Mouse (Mus musculus) granulocyte monocyte progenitor cell, adult 5-6 weeks (primary cell): ENCODE measurements around the gene 4933428M09Rik. TPM values are rescaled to one million over a fixed set of nuclear protein-coding genes. Genes with fewer than 3 reads are reported as not detected.
A peak's percentile ranks its signal among the peaks of the same experiment; 100 is the strongest.
"Not testable (repeated sequence)": the region's sequence is repeated elsewhere in the genome, so short reads cannot be mapped to it uniquely, and the experiment has no call there.

ENCODE experiments used
- ATAC-seq: replicated peaks from 2 replicates; pipeline ENCODE4 v1.8.0; 2016; ENCODE audit warnings: mild to moderate bottlenecking, moderate TSS enrichment, inconsistent platforms; ENCODE audit not compliant: poor library complexity, severe bottlenecking
- total RNA-seq, 2 experiments: library from RNA; stranded (forward) in 1 of 2; stranded (reverse) in 1 of 2; fragments of 200-712, 200-1000 nt in 1 of 2; fragments of >200 nt in 1 of 2; fragmentation: Nextera tagmentation in 1 of 2; gene quantifications; 2 replicates each; pipeline ENCODE4 v1.2.3; 2014 to 2017

Gene 4933428M09Rik
- total RNA-seq (2014; fragmentation: Nextera tagmentation) (not detected in 2 replicates), total RNA-seq (2017) (not detected in 2 replicates)

DNA sequence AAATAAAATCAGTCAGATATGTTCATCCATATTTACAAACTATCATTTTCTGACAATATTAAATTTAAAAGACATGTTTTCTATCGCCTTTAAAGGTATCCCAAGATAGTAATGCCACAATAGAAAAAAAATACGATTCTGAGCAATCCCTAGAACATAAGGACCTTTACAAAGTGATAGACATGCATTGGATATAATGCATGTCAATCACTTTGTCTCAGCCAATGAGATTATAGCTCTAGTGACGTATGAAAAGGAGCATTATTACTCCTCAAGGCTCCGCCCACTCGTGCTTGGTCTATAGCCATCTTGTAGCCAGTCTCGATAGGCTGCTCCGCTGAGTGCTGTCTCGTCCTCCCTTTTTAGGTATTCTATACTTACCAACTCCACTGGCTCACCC is at the start of gene 4933428M09Rik:
Gene 4933428M09Rik, plus strand, starts transcription at position 301 of the 400 bp plus-strand sequence.
- ATAC-seq: no peak

DNA sequence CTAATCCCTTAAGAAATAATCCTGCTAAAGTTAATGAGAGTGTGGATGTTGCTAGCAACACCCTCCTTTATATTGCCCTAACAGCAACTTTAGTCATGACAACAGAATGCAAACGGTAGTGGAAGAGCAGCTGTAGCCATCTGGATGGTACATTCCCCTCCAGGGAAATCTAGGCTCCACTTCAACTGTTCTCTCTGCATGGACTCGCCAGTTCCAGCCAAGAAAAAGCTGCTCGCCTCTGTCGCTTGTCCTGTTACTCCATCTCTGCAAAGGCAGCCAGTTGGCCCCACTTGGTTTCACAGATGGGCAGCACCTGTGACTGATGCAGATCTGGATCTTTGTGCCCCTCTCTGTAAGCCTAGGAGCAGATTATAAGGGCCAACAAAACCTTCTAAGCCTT is 45.0 kb upstream of the 4933428M09Rik start:
- ATAC-seq: no peak

DNA sequence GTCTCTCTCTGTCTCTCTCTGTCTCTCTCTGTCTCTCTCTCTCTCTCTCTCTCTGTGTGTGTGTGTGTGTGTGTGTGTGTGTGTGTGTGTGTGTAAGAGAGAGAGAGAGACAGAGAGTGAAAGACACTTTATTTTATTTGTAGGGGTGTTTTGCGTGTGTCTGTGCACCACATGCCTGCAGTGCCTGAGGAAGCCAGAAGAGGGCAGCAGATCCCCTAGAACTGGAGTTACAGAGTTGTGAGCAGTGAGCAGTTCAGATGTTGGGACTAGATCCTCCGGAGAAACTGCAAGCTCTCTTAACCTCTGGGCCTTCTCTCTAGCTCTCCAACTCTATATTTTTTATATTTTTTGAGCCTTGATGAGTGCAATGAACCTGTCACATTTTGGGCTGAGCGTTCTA is 12.5 kb downstream of the 4933428M09Rik start:
- ATAC-seq: not testable (repeated sequence)

- ATAC-seq: no peak
Measured at GRCm38 (mm10) chrX:139194572-139195279, 15.7 kb downstream of the 4933428M09Rik start.

GRCm38 (mm10) chrX:139209191-139209828 is 30.3 kb downstream of the 4933428M09Rik start:
- not testable (repeated sequence) for ATAC-seq

DNA sequence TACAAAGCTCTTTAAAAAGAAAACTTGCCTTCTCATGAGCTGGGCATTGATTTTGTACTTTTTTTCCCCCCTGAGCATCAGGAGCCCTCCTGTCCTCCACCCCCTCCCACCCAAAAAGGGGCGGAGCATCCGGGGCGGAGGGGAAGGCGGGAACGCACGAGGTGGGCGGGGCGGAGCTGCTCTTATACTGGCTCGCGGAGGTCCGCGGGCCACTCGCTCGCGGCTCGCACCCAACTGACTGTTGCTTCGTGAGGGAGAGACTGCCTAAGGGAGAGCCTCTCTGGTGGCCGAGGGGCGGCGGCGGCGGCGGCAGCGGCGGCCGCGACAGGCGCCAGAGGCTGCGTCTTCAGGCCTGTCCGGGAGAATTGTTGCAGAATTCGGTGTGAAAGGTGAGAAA is 30.8 kb downstream of the 4933428M09Rik start, which contains the start of gene Mum1l1:
Gene Mum1l1, plus strand, starts transcription at position 214 of the 397 bp plus-strand sequence.
- ATAC-seq: peak; percentile 96

DNA sequence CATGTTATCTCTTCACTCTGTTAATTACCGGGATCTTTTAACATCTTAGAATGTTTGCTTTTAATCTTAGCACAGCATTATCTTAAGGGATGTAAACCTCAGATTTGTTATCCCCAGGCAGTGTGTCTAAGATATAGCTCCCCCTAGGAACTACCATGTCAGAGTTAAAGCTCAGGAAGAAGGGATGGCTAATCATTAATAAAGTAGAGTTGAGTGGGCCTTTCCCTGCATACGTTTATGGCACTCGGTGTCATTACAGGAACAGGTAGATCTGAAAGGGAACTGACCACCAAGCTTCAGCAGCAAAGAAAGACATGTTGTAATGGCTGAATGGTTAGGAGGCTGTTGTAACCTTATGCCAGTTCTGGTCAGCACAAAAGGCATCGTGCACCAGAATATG is 35.7 kb downstream of the 4933428M09Rik start:
- ATAC-seq: no peak

DNA sequence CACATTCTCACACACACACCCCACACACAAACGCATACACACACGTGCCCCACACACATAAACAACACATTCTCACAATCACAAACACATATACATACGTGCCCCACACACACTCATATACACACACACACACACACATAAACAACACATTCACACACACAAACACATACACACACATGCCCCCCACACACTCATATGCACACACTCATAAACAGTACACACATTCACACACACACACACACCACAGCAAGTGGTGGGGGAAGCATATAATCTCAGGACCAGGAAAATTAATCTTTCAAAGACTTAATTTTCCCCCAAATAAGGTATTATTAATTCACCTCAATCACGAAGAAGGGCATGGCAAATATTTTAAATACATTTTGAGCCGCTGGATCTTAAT is 37.4 kb downstream of the 4933428M09Rik start:
- ATAC-seq: no peak

DNA sequence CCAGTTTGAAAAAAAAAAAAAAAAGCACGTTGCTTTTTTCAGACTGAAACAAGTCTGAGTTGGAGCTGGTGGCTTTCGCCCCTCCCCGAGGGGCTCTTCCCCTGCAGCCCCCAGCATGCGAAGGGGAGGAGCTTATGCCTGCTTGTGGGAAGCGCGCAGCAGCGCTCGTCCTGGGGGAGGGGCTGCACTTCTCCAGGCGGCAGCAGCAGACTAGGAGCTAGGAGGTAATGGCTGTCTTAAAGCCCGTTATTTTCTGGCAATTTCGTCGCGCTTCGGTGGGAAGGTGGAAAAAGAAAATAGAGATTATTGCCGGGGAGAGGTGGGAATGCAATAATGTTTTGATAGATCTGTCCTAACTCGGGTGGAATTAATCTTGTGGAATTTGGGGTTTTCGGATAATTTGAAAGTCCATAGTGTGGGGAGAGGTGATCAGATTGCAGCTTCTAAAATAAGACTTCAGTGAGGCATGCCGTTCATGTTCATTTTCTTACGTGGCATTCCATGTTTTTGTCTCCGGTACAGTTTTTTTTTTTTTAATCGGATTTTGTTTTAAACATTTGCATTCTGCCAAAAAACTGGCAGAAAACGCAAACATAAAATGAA is 38.1 kb downstream of the 4933428M09Rik start:
- peak; percentile 96 for ATAC-seq

DNA sequence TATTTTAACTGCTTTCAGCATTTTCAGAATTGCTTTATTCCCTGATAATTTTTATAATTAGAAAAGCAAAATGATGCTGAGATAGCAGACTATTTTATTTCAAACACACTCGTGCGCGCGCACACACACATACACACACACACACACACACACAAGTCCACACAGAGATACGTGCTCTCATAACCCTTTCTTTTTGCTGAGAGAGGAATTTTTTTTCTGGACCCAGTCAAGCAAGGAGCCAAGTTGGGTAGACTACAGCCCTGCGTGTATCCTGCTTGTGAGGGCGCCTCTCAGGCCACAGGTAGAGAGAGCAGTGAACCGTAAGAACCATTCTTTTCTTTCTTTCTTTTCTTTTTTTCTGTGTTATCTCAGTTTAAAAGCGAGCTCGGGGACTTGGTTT is 38.7 kb downstream of the 4933428M09Rik start:
- ATAC-seq: no peak

DNA sequence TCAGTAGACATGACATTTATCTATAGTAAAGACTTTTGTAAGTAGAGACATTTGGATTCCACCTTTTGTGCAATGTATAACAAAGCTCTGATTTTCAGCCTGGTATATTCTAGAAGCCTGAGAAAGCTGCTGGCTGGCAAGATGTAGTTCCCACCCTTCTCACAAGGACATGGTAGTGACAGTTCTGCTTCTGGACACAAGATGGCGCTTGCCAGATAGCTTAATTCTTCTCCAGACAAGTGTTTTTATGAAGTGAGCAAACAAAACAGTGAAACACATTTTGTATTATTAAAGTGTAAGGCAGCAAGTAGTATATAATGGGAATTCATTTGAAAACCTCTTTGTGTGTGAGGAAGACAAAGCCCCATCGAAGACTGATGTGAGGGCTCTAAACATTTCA is 40.0 kb downstream of the 4933428M09Rik start:
- ATAC-seq: peak; percentile 69

DNA sequence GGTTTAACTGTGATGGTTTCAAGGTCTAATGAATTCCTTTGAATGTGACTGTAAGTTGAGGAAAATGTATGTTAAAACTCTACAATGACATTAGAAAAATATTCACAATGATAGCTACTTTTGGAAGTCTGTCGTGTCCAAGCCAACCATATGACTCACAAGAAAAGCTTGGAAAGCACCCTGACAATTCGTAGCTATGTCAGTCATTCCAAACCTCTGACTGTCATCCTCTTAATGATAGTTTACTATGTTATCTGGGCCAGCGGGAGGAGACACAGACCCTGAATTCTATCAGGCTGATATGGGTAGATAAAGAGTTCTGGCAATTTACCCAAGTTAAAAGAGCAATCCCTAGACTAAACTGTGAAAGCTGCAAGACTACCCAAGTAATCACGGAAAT is 41.8 kb downstream of the 4933428M09Rik start:
- ATAC-seq: no peak

- no peak for ATAC-seq
Measured at GRCm38 (mm10) chrX:139221893-139222292, 42.9 kb downstream of the 4933428M09Rik start.

Other genes starting within 250 kb of the 4933428M09Rik start
- gene Serpina7, start 94.0 kb upstream of the 4933428M09Rik start, total RNA-seq (2014; fragmentation: Nextera tagmentation): not detected in 2 replicates
- not detected in 2 replicates for gene Serpina7, start 94.0 kb upstream of the 4933428M09Rik start, total RNA-seq (2017)
- gene 4930513O06Rik, start 93.0 kb upstream of the 4933428M09Rik start, total RNA-seq (2014; fragmentation: Nextera tagmentation): not detected in 2 replicates
- not detected in 2 replicates for gene 4930513O06Rik, start 93.0 kb upstream of the 4933428M09Rik start, total RNA-seq (2017)
- gene Mum1l1, start 30.8 kb downstream of the 4933428M09Rik start, total RNA-seq (2014; fragmentation: Nextera tagmentation): 0.24 TPM in 1 of 2 replicates, not detected in the other
- gene Mum1l1, start 30.8 kb downstream of the 4933428M09Rik start, total RNA-seq (2017): not detected in 2 replicates
- gene Trap1a, start 154.5 kb downstream of the 4933428M09Rik start, total RNA-seq (2014; fragmentation: Nextera tagmentation): not detected in 2 replicates
- gene Trap1a, start 154.5 kb downstream of the 4933428M09Rik start, total RNA-seq (2017): not detected in 2 replicates